Mouse (Mus musculus) MEL (cell line): ENCODE data around the gene Oas1f.
"Not testable (repeated sequence)": the region's sequence is repeated elsewhere in the genome, so short reads cannot be mapped to it uniquely, and the experiment has no call there.

ENCODE experiments used
- CTCF ChIP-seq, 3 experiments: IDR thresholded peaks in 2 of 3; conservative IDR thresholded peaks in 1 of 3; 2 replicates each; pipeline ENCODE4 v1.5.1; 2011 to 2012; ENCODE audit warnings: low read length in 3 of 3, low read depth in 2 of 3, mild to moderate bottlenecking in 2 of 3, improper control_type of control experiment in 1 of 3, inconsistent platforms in 1 of 3, mixed read lengths in 1 of 3, moderate library complexity in 1 of 3; ENCODE audit not compliant: control insufficient read depth in 1 of 3, insufficient read depth in 1 of 3, poor library complexity in 1 of 3, severe bottlenecking in 1 of 3
- EP300 ChIP-seq, 2 experiments: IDR thresholded peaks; 2 replicates each; pipeline ENCODE4 v1.6.1; 2011; ENCODE audit warnings: improper control_type of control experiment in 2 of 2, low read length in 2 of 2, low read depth in 1 of 2, mild to moderate bottlenecking in 1 of 2
- HCFC1 ChIP-seq: IDR thresholded peaks from 2 replicates; pipeline ENCODE4 v1.6.1; 2012; ENCODE audit warnings: low read depth, mild to moderate bottlenecking, inconsistent platforms, low read length, improper control_type of control experiment, moderate library complexity
- MAFK ChIP-seq: IDR thresholded peaks from 2 replicates; pipeline ENCODE4 v1.6.1; 2011; ENCODE audit warnings: low read depth, mild to moderate bottlenecking, low read length, improper control_type of control experiment, borderline replicate concordance
- MAX ChIP-seq: IDR thresholded peaks from 2 replicates; pipeline ENCODE4 v1.6.1; 2011; ENCODE audit warnings: low read length, improper control_type of control experiment
- POLR2AphosphoS2 ChIP-seq: IDR thresholded peaks from 2 replicates; pipeline ENCODE4 v1.6.1; 2011; ENCODE audit warnings: low read length, improper control_type of control experiment
- TAL1 ChIP-seq: IDR thresholded peaks from 2 replicates; pipeline ENCODE4 v1.6.1; 2012; ENCODE audit warnings: mild to moderate bottlenecking, inconsistent platforms, low read length, moderate library complexity, mixed read lengths
- USF2 ChIP-seq, 2 experiments: IDR thresholded peaks; 2 replicates each; pipeline ENCODE4 v1.6.1; 2011 to 2012; ENCODE audit warnings: improper control_type of control experiment in 2 of 2, low read length in 2 of 2, borderline replicate concordance in 1 of 2, inconsistent platforms in 1 of 2, low read depth in 1 of 2, mild to moderate bottlenecking in 1 of 2; ENCODE audit not compliant: insufficient read depth in 1 of 2
- ZNF384 ChIP-seq: IDR thresholded peaks from 2 replicates; pipeline ENCODE4 v1.6.1; 2012; ENCODE audit warnings: low read depth, mild to moderate bottlenecking, inconsistent platforms, low read length, improper control_type of control experiment

DNA sequence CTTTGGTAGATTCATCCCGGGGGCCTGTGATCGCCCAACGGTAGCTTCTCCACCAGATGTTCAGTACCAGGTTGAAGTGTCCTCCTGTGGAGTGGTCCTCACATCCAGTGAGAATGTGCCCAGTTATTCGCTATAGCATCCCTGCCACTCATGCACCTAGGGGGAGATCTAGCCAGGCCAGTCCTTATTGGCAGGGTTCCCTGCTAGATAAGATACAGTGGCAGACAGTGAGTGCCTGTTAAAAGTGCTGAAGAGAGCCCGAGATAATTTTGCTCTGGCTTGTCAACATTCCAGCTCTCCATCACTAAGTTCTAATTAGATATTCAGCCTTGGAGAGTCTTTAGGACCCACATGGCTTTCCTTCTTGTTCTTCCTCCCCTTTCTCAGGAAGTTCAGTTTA, 49.0 kb upstream of the Oas1f start:
- TF ChIP-seq TAL1; CTCF (IDR thresholded peaks at IDR 0.05 in 2 of 3, conservative IDR thresholded peaks at IDR 0.05 in 1 of 3; ENCODE audit: control insufficient read depth in 1 of 3, insufficient read depth in 1 of 3, low read depth in 2 of 3, low read length in 3 of 3, poor library complexity in 1 of 3, severe bottlenecking in 1 of 3); MAX; HCFC1; ZNF384; POLR2AphosphoS2; USF2 (IDR thresholded peaks at IDR 0.05; ENCODE audit: borderline replicate concordance in 1 of 2, insufficient read depth in 1 of 2, low read depth in 1 of 2, low read length in 2 of 2); MAFK: not testable (repeated sequence)
- 0 out of 4 replicates have a peak, but pooled peaks of 1 of the 2 experiments have one; percentile 13 for TF ChIP-seq EP300 (IDR thresholded peaks at IDR 0.05; ENCODE audit: low read depth in 1 of 2, low read length in 2 of 2)
